Mouse (Mus musculus) brain, embryonic 14.5 days (tissue): ENCODE data around the gene Upf1.

Source experiments
- CTCF ChIP-seq: fragments of 200-500 bp; IDR thresholded peaks from 2 replicates; pipeline ENCODE4 v1.5.1; 2012; ENCODE audit warnings: inconsistent platforms, mild to moderate bottlenecking, moderate library complexity, borderline replicate concordance; ENCODE audit not compliant: insufficient read depth, insufficient read length; ENCODE audit errors: extremely low read depth
- POLR2A ChIP-seq: fragments of 200-500 bp; IDR thresholded peaks from 2 replicates; pipeline ENCODE4 v1.6.1; 2012; ENCODE audit warnings: mild to moderate bottlenecking, inconsistent platforms, borderline replicate concordance; ENCODE audit not compliant: poor library complexity, insufficient read depth, insufficient read length, severe bottlenecking; ENCODE audit errors: extremely low read depth

- no peak for TF ChIP-seq CTCF
- no peak for TF ChIP-seq POLR2A
These were observed 5.6 kb downstream of the Upf1 start for GRCm38 (mm10) chr8:70347443-70347842.
